Mouse (Mus musculus) mouse trophoblast stem cell (cell line): ENCODE data around the gene Sgpp2.

Source experiments
- in situ Hi-C, 2 experiments: fragments of 300-500 bp; cut with MseI, MboI; formaldehyde crosslinking; loops; 2 replicates in 1 of 2; 3 replicates in 1 of 2; pipeline ENCODE4 v1.15.1; 2025

The Sgpp2 gene

DNA sequence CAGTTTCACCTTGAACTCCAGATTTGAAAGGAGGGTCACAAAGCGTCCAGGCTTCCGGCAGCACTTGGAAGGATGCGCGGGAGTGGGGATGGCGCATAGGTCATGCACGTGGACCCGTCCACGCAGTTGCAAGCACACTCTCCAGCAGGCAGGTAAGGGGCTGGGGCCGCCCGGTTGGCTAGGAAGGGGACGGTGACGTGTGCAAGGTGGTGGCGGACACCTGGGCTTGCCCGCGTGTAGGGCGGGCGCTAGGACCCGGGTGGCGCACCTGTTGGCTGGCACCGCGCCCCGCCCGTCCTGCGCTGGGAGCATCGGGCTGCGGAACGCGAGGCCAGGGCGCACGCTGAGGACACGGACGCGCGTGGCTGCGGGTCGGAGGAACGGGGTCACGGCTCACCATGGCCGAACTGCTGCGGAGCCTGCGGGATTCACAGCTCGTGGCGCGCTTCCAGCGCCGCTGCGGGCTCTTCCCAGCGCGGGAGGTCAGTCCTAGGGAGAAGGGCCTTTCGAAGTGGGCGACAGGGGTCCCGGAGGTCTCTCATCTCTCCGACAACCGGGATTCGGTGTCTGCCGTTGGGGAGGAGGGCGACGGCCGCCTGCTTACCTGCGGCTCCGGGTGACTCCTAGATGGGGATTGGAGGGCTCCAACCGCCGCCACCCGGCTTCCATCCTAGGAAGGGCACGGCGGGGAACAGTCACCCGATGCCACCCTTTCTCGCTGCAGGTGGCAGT lies at the start of gene Sgpp2:
Gene Sgpp2, plus strand, starts transcription at position 325 of the 732 bp plus-strand sequence.
- in situ Hi-C loops = no loop called here

DNA sequence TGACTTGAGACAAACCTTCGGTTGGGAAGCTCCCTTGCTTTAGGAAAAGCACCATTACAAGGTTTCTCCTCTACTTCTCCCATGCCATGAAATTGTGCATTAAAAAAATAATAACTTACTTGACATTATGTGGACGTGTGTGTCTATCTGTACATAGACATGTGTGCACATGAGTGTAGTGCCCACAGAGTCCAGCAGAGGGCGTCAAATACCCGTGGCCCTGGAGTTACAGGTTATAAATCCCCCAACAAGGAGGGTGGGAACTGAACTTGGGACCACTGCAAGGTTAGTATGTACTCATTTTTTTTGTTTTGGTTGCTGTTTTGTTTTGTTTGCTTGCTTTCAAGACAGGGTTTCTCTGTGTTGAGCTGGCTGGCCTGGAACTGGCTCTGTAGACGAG lies 42.6 kb upstream of the Sgpp2 start:
- in situ Hi-C loops = no loop called here

DNA sequence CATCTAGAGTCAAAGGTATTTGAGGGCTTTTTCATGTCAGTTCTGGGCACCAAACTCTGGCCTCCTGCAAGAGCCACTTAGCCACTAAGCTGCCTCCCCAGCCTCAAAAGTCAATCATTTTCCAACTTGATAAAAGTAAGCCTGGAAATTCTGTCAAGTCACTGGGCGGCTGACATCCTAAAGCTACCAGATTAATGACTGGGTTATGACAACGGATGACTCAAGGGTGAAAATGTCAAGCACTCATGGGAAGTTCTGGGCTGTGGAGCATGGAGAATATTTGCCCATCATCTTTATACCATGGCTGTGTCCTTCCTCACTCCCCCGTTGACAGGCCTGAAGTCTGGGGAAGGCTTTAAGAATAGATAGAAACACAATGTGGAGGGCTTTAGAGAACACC lies 37.2 kb upstream of the Sgpp2 start:
- in situ Hi-C loops = no loop called here

DNA sequence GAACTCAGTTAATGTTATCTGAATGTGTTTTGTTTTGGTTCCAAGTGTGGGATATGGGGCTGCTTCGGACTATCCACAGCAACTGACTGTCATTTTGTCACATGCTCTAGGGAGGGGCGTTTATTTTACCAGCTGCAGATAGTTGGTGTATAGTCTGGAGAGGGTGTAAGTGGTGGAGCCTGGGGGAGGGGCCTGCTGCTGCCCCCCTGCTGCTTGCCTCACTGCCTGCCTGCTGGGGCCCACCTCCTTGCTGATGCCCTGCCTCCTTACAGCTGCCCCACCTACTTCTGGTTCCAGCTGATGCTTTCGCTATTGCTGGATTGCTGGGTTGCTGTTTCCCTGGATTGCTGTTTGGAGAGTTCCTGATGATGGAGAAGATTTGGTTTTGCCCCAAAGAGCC lies 31.0 kb upstream of the Sgpp2 start:
- in situ Hi-C loops = no loop called here

DNA sequence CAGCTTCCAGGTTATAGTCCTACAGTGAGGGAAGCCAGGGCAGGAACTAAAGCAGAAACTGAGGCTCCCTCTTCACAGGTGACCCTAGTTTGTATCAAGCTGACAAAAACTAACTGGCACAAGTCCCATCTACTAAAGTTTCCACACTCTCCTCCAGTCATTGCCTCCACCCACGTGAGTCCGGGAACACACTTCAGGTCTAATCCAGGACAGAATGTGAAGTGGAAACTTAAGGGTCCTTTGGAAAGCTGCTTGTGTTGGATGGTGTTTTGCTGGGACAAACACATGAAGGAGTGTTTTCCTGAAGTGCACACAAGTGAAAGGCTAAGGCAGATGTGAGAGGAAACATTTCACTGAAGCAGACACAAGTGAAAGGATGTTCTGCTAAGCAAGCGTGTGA lies 17.7 kb upstream of the Sgpp2 start:
- in situ Hi-C loops = no loop called here

DNA sequence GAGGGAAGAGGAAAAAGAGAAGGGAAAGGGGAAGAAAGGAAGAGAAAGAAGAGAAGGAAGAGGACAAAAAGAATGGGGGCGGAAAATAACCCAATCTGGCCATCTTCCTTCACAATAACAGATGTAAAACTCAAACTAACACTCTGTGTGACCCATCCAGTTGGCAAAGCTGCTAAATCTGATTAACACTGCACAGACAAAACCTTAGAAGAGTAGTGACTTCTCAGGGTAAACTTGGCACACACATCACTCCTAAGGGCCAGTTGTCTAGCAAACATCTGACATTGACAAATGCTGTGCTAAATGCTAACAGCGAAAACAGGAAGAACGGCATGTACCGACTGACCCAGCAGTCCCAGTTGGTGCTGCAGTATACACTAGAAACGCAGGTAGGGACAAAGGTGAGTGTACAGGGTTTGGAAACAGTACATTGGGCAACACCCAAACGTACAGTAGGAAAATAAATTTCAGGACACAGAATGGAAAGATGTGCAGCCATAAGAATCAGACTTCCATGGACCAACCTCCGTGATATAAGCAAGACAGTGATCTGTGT lies 10.4 kb upstream of the Sgpp2 start:
- in situ Hi-C loops = no loop called here

DNA sequence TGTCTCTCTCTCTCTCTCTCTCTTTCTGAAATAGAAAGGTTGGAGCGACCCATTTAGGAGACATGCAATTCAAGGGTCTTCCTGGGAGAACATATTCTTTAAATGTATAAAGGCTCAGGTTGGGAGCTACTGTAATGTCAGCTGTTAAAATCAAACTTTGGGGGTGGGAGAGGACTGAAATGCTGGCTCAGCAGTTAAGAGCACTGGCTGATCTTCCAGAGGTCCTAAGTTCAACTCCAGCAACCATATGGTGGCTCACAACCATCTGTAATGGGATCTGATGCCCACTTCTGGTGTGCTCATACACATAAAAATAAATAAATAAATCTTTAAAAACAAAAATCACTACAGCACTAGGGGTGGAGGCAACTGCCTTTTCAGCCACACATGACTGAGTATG lies 1.5 kb upstream of the Sgpp2 start:
- in situ Hi-C loops = no loop called here

DNA sequence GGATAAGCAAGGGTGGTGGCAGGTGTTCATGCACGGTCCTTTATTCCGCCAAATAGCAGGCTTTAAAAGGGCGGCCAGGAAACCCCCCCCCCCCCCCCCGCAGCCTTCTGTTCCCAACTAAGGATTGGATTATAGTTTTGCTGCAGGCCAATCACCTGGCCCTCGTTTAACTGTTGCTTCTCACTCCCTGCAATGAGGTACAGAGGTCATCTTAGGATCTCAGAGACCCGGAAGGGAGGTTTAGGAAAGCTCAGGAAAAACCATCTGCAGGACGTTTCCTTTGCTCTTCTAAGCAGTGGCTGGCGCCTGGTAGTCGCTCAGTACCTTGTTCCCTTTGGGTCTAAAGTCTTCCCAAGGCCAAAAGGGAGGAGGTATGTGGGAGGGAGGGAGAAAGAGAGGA lies 865 bp upstream of the Sgpp2 start:
- in situ Hi-C loops = no loop called here

DNA sequence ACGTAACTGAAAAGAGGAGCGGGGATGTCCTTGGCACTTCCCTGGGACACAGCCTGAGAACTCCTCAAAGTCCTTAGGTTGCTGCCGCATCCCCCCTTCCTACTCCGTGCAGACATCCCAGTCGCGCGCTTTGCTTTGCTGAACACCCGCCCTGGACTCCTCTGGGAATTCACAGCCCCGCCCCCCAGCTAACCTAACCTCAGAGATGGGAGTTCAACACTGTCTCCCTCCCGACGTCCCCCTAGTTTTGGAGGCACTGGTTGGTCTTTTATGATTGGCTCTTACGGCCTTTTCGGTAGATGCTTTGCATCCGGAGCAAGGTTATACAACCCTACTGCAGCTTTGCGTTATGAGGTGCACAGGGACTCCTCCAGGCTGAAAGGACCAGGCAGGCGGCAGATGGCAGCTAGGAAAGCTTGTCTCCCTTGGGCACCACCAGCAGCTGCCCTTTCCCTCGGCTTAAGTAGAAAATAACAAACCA lies 756 bp downstream of the Sgpp2 start:
- in situ Hi-C loops = no loop called here

DNA sequence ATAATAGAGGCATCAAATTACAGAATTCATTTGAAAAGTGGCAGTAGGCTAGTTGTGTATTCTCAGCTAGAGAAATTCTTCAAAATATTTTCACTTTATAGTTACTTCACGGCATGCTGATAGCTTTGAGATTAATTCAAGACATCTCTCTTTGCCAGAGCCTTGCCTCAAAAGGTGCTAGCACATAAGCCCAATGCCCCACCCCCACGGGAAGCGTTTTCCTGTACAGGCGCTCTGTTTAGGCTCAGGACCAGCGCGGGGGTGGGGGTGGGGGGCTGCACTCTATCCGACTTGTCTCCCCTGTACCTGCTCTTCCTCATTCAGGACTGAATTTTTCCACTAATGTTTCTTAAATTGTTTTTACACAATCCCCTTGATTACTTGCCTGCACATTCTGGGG lies 1.3 kb downstream of the Sgpp2 start:
- in situ Hi-C loops = no loop called here

DNA sequence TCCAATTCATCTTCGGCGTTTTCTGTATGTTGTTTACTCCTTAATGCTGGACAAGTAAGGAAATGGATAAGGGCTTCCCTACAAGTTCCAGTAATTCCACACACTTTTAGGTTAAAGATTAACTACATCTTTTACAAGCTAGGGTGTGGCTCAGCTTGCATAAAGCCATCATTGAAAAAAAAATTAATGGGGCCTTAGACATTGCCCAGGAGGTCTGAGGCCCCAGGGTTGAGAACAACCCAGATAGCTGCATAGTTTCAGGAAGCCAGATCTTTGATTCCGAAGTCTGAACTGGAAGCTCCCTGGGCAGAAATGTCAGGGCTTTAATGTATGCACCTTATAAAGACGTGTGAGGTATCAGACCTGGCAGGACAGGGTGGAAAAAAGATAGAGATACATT lies 2.8 kb downstream of the Sgpp2 start:
- in situ Hi-C loops = no loop called here

DNA sequence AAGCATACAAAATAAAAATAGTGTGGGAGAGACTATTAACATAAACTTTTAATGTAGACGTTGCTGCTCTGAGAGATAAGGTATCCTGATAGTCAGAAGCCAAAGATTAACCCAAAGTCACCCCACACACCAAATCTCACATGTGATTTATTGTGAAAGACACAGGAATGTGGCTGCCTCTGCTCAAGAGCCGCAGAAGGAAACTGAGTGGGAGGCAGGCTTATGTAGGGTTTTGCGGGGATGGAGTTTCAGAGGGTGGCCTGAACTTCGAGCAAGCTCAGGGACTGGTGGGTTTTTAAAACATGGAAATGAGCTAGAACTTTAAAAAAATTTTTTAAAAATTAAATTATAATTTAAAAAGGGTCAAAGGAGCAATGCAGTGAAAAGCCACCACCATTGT lies 3.8 kb downstream of the Sgpp2 start:
- in situ Hi-C loops = no loop called here

DNA sequence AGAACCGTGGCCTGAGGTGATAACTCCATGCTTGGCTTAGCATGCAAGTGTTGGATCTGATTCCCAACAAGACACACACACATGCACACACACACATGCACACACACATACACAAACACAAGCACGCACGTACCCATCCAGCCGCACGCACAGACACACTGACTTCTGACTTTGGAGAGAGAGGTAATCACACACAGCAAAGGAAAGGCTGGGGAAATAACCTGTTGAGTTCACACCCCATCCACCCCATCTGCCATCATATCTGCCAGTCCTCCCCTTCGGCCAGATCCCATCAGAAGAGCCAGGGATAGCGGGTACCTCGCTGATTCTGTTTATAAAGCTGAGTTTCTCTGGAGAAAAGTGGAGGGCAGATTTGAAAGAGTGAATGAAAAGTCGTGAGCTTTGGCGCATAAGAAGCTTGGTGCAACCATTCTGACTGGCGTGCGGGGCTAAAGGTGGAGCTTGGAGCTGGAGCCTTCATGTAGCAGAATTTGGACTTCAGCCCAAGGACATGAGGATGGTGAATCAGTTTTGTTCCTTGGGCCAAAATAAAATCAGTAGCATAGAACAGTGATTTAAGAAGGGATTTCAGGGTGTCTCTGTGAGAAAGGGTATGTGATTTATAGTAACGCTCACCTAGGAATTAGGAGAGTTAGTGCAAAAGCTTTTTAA lies 8.1 kb downstream of the Sgpp2 start:
- in situ Hi-C loops = no loop called here

DNA sequence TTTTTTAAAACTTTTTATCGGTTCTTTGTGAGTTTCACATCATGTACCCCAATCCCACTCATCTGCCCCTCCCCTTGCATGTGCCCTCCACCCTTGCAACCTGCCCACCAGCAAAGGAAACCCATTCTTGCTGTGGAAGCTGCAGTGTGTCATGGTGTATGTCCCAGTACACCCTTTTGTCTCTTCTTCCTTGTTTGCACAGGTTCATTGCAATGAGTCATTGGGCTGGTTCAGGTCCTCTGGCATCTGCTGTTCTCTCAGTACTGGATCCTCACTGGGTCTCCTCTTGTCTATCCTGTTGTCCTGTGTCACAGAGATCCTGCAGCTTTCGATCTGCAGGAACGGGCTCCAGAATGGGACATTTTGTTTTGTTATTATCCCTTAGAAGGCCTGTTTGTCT lies 10.1 kb downstream of the Sgpp2 start:
- in situ Hi-C loops = no loop called here

DNA sequence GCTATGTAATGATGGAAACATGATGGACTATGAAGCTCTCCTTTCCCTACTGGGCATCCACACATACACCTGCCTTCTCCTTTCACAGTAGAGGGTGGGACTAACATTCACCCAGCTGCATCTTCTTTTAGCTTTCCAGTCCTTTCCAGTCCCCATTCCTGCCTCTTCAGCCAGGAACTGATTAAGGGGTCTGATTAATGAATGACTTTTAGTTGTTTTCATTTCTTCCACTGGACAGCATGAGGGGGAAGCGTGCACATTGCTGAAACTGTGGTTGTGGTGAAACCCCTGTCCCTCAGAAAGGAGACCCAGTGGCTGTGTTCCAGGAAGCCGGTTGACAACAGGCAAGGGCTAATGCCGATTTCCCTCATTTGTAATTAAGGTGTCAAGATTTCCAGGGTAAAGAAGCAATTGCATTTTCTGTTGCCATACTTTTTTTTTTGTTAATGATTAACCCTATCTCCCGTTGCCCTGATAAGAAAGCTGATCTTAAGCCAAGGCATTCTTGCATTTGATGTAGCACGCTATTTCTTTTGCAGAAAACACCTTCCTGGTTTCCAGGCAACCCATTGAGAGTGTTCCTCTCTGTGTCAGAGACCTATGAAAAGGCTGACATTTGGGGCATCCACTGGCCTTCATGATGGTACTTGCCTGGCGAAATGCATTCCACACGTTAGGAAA lies 12.1 kb downstream of the Sgpp2 start:
- in situ Hi-C loops = no loop called here

DNA sequence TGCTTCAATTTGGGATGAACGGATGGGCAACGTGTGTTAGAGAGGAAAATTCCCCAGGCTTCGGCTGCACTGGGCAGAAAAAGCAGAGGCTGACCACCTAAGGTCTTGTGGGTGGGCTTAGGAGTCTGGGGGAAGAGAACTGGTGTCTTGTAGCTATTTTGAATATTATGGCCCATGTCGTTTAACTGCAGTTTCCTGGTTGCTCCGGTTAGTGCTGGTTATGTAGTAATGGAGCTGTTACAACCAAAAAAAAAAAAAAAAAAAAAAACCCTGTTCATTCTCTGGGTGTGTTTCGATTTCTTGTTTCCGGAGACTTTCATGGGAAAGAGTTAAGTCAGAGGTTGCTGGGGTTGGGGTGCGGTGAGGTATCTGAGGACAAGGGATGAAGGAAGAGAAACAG lies 12.7 kb downstream of the Sgpp2 start:
- in situ Hi-C loops = no loop called here

DNA sequence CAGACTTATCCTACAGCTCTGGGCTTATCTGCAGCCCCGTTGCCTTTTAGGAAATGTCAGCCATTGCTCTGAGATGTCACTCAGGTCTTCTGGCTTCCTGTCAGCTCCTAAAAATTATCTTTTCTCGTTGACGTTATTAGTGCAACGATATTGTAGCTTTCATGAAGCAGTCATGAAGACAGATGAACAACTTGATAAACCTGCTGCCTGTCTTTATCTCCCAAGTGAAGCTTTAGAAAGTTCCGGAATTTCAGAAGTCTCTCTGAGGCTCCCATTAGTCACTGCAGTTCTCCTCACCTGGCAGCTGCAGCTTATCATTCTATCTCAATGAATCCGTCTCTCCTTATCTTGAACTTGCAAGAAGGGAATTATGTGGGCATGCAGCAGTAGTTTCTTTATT lies 13.9 kb downstream of the Sgpp2 start:
- in situ Hi-C loops = no loop called here

DNA sequence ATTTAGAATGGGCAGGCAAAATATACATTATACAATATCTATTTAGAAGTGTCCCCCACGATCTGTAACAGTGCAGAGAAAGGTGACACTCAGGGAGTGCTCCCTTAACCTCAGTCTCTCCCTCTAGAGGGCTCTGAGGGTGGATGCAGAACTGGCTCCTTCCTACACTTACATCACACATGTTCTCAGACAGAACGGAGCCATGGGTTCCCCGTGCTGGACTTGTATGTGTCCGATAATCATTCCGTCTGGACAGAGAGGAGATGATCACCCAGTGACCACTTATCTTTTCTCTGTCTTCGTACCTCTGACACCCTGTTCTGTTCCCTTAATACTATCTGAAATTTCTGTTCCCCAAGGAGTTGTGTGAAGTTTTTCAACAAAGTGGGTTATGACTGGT lies 15.7 kb downstream of the Sgpp2 start:
- in situ Hi-C loops = no loop called here

DNA sequence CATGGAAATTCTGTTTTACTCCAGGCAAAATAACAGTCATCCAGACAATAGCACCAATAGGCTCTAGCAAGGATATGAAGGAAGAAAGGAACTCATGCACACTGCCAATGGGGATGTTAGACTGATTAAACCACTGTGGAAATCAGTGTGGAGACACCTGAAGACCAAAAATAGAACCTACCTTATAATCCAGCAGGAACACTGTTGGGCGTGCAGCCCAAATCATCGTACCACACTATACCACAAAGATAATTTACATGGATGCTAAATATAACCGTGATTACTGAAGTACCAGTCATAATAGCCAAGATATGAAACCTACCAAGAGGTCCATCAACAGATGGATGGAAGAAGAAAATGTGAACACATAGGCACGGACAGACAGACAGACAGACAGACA lies 18.5 kb downstream of the Sgpp2 start:
- in situ Hi-C loops = no loop called here

DNA sequence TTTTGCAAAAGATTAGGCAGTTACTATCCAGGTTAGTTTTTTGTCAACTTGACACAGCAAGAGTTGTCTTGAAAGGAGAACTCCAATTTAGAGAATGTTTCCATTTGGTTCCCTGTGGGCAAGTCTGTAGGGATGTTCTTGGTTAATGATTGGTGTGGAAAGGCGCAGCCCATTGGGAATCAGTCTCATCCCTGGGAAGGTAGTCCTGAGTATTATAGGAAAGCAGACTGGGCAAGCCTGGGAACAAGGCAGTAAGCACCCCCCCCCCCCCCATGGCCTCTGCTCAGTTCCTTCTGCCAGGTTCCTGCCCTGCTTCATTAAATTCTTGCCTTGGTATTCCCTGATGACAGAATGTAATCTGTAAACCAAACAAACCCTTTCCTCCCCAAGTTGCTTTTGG lies 19.7 kb downstream of the Sgpp2 start:
- in situ Hi-C loops = no loop called here

DNA sequence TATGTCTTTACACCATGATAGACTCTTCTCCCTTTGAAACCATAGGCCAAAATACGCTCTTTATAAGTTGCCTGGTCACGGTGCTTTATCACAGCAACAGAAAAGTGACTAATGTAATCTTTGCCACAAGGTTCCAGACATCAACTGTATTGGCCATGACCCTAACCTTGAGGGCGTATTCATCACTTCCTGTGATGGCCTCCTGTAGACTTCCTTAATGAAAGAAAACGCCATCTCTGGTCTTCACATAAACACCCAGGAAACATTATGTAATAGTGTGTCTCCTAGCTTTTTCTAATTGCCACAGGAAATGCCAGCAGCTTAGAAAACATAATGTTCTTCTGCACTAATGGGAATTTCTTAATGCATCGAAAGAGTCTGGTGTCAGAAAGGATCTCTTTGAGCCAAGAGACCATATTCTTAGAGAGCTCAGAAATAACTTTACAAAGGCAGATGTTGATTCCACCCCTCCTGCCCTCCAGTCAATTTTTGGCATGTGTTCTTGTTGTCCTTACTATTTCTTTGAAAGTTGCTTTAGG lies 20.5 kb downstream of the Sgpp2 start:
- in situ Hi-C loops = no loop called here

DNA sequence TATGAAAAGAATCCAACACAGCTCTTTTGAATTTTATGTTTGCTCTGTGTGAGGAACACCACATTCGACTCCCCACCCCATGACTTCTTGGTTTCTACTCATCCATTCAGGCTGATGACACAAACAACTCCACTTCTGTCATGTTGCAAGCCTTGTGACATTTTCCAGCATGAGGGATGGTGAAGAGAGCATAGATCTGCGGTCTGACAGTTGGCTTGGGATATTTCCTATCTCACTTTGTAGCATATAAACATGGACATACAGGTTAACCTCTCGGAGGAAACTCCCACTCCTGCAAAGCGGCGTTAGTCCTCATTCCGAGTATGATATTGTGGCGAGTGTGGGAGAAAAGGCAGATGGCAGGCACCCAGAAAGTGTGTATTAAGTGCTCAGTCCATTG lies 27.6 kb downstream of the Sgpp2 start:
- in situ Hi-C loops = no loop called here
